Mouse (Mus musculus) limb, embryonic 14.5 days (tissue): Measurements from ENCODE around the gene Ackr4. TPM values are rescaled to one million over a fixed set of nuclear protein-coding genes. Genes with fewer than 3 reads are reported as not detected.
A peak's percentile ranks its signal among the peaks of the same experiment; 100 is the strongest.

Experiments used
- ATAC-seq: fragments of 200-750 bp; cut with Nextera tagmentation; 2 replicates; pipeline ENCODE4 v1.8.0; 2017; ENCODE audit warnings: low read depth, moderate number of reproducible peaks, moderate TSS enrichment; ENCODE audit not compliant: low FRiP score
- DNase-seq: peaks from one replicate; pipeline ENCODE4 v3.0.0-alpha.2; 2015; ENCODE audit warnings: low spot score
- H3K27ac ChIP-seq: fragments of 300-500 bp; sonication (generic); replicated peaks from 2 replicates; pipeline ENCODE4 v1.5.1; 2014; ENCODE audit warnings: low read depth, mild to moderate bottlenecking, low read length, moderate library complexity, mixed read lengths
- H3K27me3 ChIP-seq: fragments of 300-500 bp; sonication (generic); 2 replicates; pipeline ENCODE4 v1.6.1; 2014; ENCODE audit warnings: low read length, mixed read lengths; ENCODE audit not compliant: control insufficient read depth, insufficient read depth
- H3K36me3 ChIP-seq: fragments of 300-500 bp; sonication (generic); 2 replicates; pipeline ENCODE4 v1.6.1; 2014; ENCODE audit warnings: mild to moderate bottlenecking, low read length, moderate library complexity, mixed read lengths; ENCODE audit not compliant: control insufficient read depth, insufficient read depth
- H3K4me1 ChIP-seq: fragments of 300-500 bp; sonication (generic); 2 replicates; pipeline ENCODE4 v1.6.1; 2014; ENCODE audit warnings: antibody characterized with exemption, low read length, mixed read lengths; ENCODE audit not compliant: control insufficient read depth, insufficient read depth
- H3K4me2 ChIP-seq: fragments of 300-500 bp; sonication (generic); replicated peaks from 2 replicates; pipeline ENCODE4 v1.6.1; 2014; ENCODE audit warnings: low read depth, mild to moderate bottlenecking, low read length, moderate library complexity; ENCODE audit not compliant: severe bottlenecking
- H3K4me3 ChIP-seq: fragments of 300-500 bp; sonication (generic); replicated peaks from 2 replicates; pipeline ENCODE4 v1.5.1; 2014; ENCODE audit warnings: low read length
- H3K9ac ChIP-seq: fragments of 300-500 bp; sonication (generic); 2 replicates; pipeline ENCODE4 v1.6.1; 2014; ENCODE audit warnings: mild to moderate bottlenecking, low read depth, low read length, moderate library complexity; ENCODE audit not compliant: severe bottlenecking
- H3K9me3 ChIP-seq: fragments of 300-500 bp; sonication (generic); 2 replicates; pipeline ENCODE4 v1.6.1; 2016; ENCODE audit warnings: low read length; ENCODE audit not compliant: control insufficient read depth
- POLR2A ChIP-seq: fragments of 200-500 bp; IDR thresholded peaks from 2 replicates; pipeline ENCODE4 v1.8.0; 2012; ENCODE audit warnings: inconsistent platforms, mild to moderate bottlenecking, moderate library complexity, borderline replicate concordance; ENCODE audit not compliant: insufficient read depth, insufficient read length; ENCODE audit errors: extremely low read depth
- WGBS: fragments of 180-500 bp; shearing (Covaris S2); extraction: QIAGEN DNeasy Blood & Tissue Kit; methylation state at CpG from one replicate; pipeline ENCODE4 v1.1.7; 2014; 5-methylcytosine and 5-hydroxymethylcytosine counted together
- polyA plus RNA-seq, 2 experiments: library from polyadenylated mRNA; depleted of rRNA in 1 of 2; stranded (reverse) in 1 of 2; unstranded in 1 of 2; fragments of >200 nt; fragmentation: Nextera tagmentation in 1 of 2; extraction: Ambion mirVana in 1 of 2; gene quantifications; 2 replicates each; pipeline versions ENCODE4 v1.2.1 to v1.2.3; 2012 to 2014

The Ackr4 gene
- polyA plus RNA-seq, 2 experiments = 2.8 TPM

GRCm38 (mm10) chr9:104102301-104102700 lies 24.4 kb downstream of the Ackr4 start:
- Histone ChIP-seq H3K9ac (no peak overlapping the region), H3K27ac (no peak overlapping the region), H3K4me3 (no peak overlapping the region), H3K9me3 (no peaks in the 10 kb centered on the region), H3K27me3 (no peaks in the 10 kb centered on the region), H3K4me1 (peaks cover 5% of the 10 kb centered on the region; the same call in 1 of the 2 replicates), H3K36me3 (no peaks in the 10 kb centered on the region), H3K4me2 (no peak overlapping the region)
- DNase-seq (peak; percentile 69), ATAC-seq (no peak)
- 26% methylated on average over 6 of the region's 6 CpGs for WGBS
- TF ChIP-seq POLR2A = no peak

DNA sequence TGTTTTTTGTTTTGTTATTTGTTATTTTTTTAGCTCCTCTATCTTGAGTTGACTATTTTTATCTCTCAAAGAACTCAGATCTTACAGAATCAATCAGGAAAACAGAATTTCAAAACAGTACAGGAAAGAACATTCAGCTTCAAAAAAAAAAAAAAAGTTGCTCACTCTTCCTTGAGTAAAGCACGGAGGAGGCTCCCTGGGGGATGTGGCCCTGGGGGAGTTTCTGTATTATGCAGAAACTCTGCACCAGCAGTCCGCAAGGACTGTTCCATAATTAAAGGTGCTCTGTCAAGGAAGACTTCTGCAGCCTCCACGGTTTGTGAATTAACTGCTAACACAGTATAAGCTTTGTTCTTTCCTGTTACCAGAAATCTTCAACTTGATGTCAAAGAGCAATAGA lies 25.3 kb downstream of the Ackr4 start:
- Histone ChIP-seq H3K27me3 (no peaks in the 10 kb centered on the region), H3K4me1 (peaks cover 5% of the 10 kb centered on the region; the same call in 1 of the 2 replicates), H3K36me3 (no peaks in the 10 kb centered on the region), H3K4me3 (no peak overlapping the region), H3K9ac (no peak overlapping the region), H3K4me2 (no peak overlapping the region), H3K27ac (no peak overlapping the region), H3K9me3 (no peaks in the 10 kb centered on the region)
- ATAC-seq (no peak), DNase-seq (no peak)
- WGBS = 23% methylated on average over 3 of the region's 3 CpGs
- TF ChIP-seq POLR2A = no peak

DNA sequence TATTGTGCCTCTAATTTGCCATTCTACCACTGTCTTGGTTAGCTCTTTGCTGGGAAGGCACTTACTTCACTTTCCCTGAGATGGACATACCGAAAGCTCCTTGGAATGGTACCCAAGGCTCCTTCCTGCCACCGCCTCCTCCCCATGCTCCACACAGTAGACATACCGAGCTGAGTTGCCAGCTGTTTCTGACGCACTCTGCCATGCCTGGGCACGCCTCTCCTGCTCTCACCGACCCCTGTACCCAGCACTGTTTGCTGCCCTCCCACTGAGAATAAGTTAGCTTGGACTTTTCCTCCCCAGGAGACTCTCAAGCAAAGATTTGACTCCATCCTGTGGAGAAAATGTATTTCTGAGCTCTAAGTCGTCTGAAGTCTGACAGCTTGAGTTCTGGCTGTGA lies 25.9 kb downstream of the Ackr4 start:
- no peaks in the 10 kb centered on the region for H3K27me3 ChIP-seq
- H3K36me3 ChIP-seq = no peaks in the 10 kb centered on the region
- no peak overlapping the region for H3K27ac ChIP-seq
- H3K4me1 ChIP-seq = peaks cover 5% of the 10 kb centered on the region; the same call in 1 of the 2 replicates
- no peak overlapping the region for H3K4me2 ChIP-seq
- no peak for TF ChIP-seq POLR2A
- H3K4me3 ChIP-seq = no peak overlapping the region
- no peaks in the 10 kb centered on the region for H3K9me3 ChIP-seq
- ATAC-seq (no peak), DNase-seq (no peak)
- 50% methylated on average over 7 of the region's 7 CpGs for WGBS
- H3K9ac ChIP-seq = no peak overlapping the region

GRCm38 (mm10) chr9:104099060-104099459 lies 27.7 kb downstream of the Ackr4 start:
- no peak for TF ChIP-seq POLR2A
- H3K27me3 ChIP-seq = no peaks in the 10 kb centered on the region
- ATAC-seq (no peak), DNase-seq (no peak)
- no peak overlapping the region for H3K4me3 ChIP-seq
- H3K9me3 ChIP-seq = no peaks in the 10 kb centered on the region
- no peak overlapping the region for H3K4me2 ChIP-seq
- 88% methylated on average over 11 of the region's 11 CpGs for WGBS
- H3K36me3 ChIP-seq = no peaks in the 10 kb centered on the region
- no peak overlapping the region for H3K9ac ChIP-seq
- peaks cover 5% of the 10 kb centered on the region; the same call in 1 of the 2 replicates for H3K4me1 ChIP-seq
- H3K27ac ChIP-seq = no peak overlapping the region

- 61% methylated on average over 5 of the region's 5 CpGs for WGBS
- DNase-seq (no peak), ATAC-seq (no peak)
- no peak for TF ChIP-seq POLR2A
- Histone ChIP-seq H3K36me3 (no peaks in the 10 kb centered on the region), H3K4me3 (no peak overlapping the region), H3K9ac (no peak overlapping the region), H3K4me2 (no peak overlapping the region), H3K27me3 (no peaks in the 10 kb centered on the region), H3K27ac (no peak overlapping the region), H3K4me1 (peaks cover 5% of the 10 kb centered on the region; the same call in 1 of the 2 replicates), H3K9me3 (no peaks in the 10 kb centered on the region)
Measured at GRCm38 (mm10) chr9:104098256-104098655, 28.5 kb downstream of the Ackr4 start.

DNA sequence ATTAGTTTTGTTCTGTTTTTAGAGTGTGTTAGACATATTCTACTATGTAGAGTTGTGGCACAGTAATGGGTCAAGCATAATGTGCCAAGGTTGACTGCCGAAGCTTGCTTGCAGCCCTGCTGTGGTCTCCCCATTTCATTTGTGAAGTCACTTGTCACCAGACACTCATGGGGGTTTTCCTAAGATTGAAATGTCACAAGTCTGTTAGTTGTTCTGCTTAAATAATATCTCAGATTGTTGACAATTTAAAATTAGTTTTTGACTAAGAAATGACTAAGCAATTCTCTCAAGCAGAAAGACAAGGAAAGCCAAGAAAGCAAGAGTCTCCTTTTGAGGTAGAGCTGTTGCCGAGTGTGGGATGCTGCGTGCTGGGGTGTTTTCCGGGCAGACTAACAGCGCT lies 33.8 kb downstream of the Ackr4 start:
- H3K9me3 ChIP-seq = no peaks in the 10 kb centered on the region
- no peak for ATAC-seq
- no peaks in the 10 kb centered on the region for H3K36me3 ChIP-seq
- no peak overlapping the region for H3K27ac ChIP-seq
- no peaks in the 10 kb centered on the region for H3K27me3 ChIP-seq
- no peak overlapping the region for H3K4me3 ChIP-seq
- DNase-seq = no peak
- no peak for TF ChIP-seq POLR2A
- WGBS = 89% methylated on average over 5 of the region's 5 CpGs
- H3K4me2 ChIP-seq = no peak overlapping the region
- H3K9ac ChIP-seq = no peak overlapping the region
- H3K4me1 ChIP-seq = peaks cover 7% of the 10 kb centered on the region; the same call in 1 of the 2 replicates
